Mouse (Mus musculus) lung, postnatal 36 days (tissue): Measurements from ENCODE around the gene Ndufc1.
"Not testable (repeated sequence)": the region's sequence is repeated elsewhere in the genome, so short reads cannot be mapped to it uniquely, and the experiment has no call there.

Experiments
- DNase-seq: peaks from one replicate; pipeline ENCODE4 v3.0.0; 2022; ENCODE audit warnings: mixed read lengths

The Ndufc1 gene

GRCm38 (mm10) chr3:51364703-51365516 is 43.9 kb downstream of the Ndufc1 start:
- peak; percentile 84 for DNase-seq

GRCm38 (mm10) chr3:51361066-51361465 is 47.7 kb downstream of the Ndufc1 start:
- no peak for DNase-seq

- no peak for DNase-seq
These were observed 49.1 kb downstream of the Ndufc1 start for GRCm38 (mm10) chr3:51359558-51360307.

- DNase-seq, result peak; percentile 83
These were observed 49.9 kb downstream of the Ndufc1 start for GRCm38 (mm10) chr3:51358660-51359557.

- DNase-seq, result peak; percentile 84
These were observed 50.6 kb downstream of the Ndufc1 start for GRCm38 (mm10) chr3:51358181-51358580.

- DNase-seq, result no peak
These were observed 51.2 kb downstream of the Ndufc1 start for GRCm38 (mm10) chr3:51357624-51358023.

- no peak for DNase-seq
These were observed 51.7 kb downstream of the Ndufc1 start for GRCm38 (mm10) chr3:51357078-51357477.

GRCm38 (mm10) chr3:51354956-51355355 is 53.8 kb downstream of the Ndufc1 start:
- DNase-seq, result not testable (repeated sequence)
